Mouse (Mus musculus) heart, postnatal 0 days (tissue): Measurements from ENCODE around the gene Ccdc181.

ENCODE experiments used
- CTCF ChIP-seq: IDR thresholded peaks from 2 replicates; pipeline ENCODE4 v1.5.1; 2016; ENCODE audit warnings: antibody characterized with exemption, control low read depth, low read depth
- EP300 ChIP-seq: IDR thresholded peaks from 2 replicates; pipeline ENCODE4 v1.6.1; 2016; ENCODE audit warnings: antibody characterized with exemption, low read depth

DNA sequence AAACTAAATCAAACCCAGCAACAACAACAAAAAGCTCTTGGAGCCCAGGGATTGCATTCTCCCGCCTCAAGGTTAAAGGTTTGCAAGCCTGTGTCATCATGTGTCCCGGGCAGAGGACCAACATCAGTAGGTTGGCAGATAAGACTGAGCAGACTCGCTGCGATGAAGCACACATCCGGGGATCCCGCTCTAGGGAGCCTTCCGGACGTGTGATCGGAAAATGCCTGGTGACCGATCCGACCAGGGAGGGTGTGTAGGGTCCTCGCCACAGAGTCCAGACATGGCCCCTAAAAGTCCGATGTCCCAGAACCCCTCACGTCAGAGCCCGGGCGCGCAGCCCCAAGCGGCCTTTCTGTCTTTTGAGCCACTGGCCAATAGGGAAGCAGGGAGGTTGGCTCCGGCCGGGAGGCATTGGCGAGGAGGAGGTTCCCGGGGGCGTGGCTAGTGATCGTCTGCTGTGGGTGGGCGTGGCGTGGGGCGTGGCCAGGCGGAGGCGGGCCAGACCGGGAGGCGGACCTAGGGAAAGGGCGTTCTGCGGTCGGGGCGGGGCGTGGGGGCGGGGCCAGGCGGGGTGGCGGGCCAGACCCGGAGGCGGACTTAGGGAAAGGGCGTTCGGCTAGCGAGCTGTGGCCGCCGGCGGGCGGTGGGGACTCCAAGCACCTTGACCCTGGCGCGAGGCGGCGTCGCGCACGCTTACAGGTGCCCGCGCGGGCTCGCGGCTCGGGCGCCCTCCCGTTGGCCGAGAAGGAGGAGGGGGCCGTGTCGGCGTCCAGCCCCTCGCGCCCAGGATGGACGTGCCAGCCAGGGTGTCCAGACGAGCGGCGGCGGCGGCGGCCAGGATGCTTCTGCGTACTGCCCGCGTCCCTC lies 26.7 kb upstream of the Ccdc181 start, which contains the start of gene Slc19a2:
- TF ChIP-seq CTCF (no peak), EP300 (peak; percentile 45)
